Comparison of ENCODE assay signal across 7 mouse cellular contexts in the genomic region with DNA sequence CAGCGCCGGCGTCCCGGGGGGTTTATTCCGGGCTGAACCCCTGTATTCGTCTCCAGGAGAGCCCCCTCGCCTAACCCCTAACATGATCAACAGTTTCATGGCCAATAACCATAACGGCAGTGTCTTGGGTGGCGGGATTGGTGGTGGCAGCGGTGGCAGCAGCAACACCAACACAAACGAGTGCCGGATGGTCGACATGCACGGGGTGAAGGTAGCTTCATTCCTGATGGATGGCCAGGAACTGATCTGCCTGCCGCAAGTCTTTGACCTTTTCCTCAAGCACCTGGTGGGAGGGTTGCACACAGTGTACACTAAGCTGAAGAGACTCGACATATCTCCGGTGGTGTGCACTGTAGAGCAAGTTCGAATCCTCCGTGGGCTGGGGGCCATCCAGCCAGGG. TPM values are rescaled to one million over a fixed set of nuclear protein-coding genes. Genes with fewer than 3 reads are reported as not detected.
DNase-seq lines count a peak whose midpoint lies in the region; ATAC-seq and TF ChIP-seq lines count a peak whose summit lies in the region.

No protein-coding gene starts in this region.

- DNase-seq in lung, embryonic 14.5 days = peak; percentile 12
- DNase-seq in lung, adult 18-20 months = no peak
- DNase-seq in embryo, embryonic 11 days = peak; percentile 15
- no peak for DNase-seq in heart, postnatal 0 days (ENCODE audit: low spot score)
- no peak for DNase-seq in right cerebral cortex, postnatal 14 days
- DNase-seq in Muller cell, postnatal 12 days (ENCODE audit: inconsistent ontology term) = no peak

- H3K4me2 ChIP-seq in lung, embryonic 14.5 days = peak overlapping the region; percentile 65
- peak overlapping the region; percentile 81 for H3K4me2 ChIP-seq in heart, postnatal 0 days (ENCODE audit: low read depth, low read length)

- no peak overlapping the region for H3K27ac ChIP-seq in lung, embryonic 14.5 days (ENCODE audit: low read depth)
- no peak overlapping the region for H3K27ac ChIP-seq in heart, postnatal 0 days (ENCODE audit: low read depth)

- peak overlapping the region; percentile 46 for H3K4me3 ChIP-seq in lung, embryonic 14.5 days (ENCODE audit: low read depth, low read length)
- peak overlapping the region; percentile 45 for H3K4me3 ChIP-seq in heart, postnatal 0 days (ENCODE audit: low read depth, low read length)

- peak overlapping the region; percentile 47 for H3K9ac ChIP-seq in lung, embryonic 14.5 days
- H3K9ac ChIP-seq in heart, postnatal 0 days (replicated peaks; ENCODE audit: low read depth, low read length) = no peak overlapping the region

- no peaks in the 10 kb centered on the region for H3K36me3 ChIP-seq in lung, embryonic 14.5 days (ENCODE audit: insufficient read depth)
- no peaks in the 10 kb centered on the region for H3K36me3 ChIP-seq in heart, postnatal 0 days (replicated peaks; ENCODE audit: control insufficient read depth, insufficient read depth, low read length)

- ATAC-seq in lung, embryonic 14.5 days (ENCODE audit: insufficient read depth) = 0 out of 2 replicates have a peak, but pooled peaks have one; percentile 26
- peak; percentile 14; the same call in 1 of the 2 replicates for ATAC-seq in heart, postnatal 0 days (ENCODE audit: insufficient read depth, low read depth)
- peak; percentile 33 for ATAC-seq in megakaryocyte-erythroid progenitor cell, adult 5-6 weeks (replicated peaks; ENCODE audit: low FRiP score, low TSS enrichment, poor library complexity, severe bottlenecking)

- no peaks in the 10 kb centered on the region for H3K4me1 ChIP-seq in lung, embryonic 14.5 days (ENCODE audit: insufficient read depth)
- H3K4me1 ChIP-seq in heart, postnatal 0 days (ENCODE audit: control insufficient read depth, insufficient read depth) = no peaks in the 10 kb centered on the region

- no peak for TF ChIP-seq CTCF in lung, embryonic 14.5 days (IDR thresholded peaks at IDR 0.05; ENCODE audit: low read depth)
- TF ChIP-seq CTCF in heart, postnatal 0 days (IDR thresholded peaks at IDR 0.05; ENCODE audit: low read depth) = no peak

- no peaks in the 10 kb centered on the region for H3K27me3 ChIP-seq in lung, embryonic 14.5 days (ENCODE audit: insufficient read depth, low read length)
- no peaks in the 10 kb centered on the region for H3K27me3 ChIP-seq in heart, postnatal 0 days (ENCODE audit: control insufficient read depth, insufficient read depth, low read length)

- WGBS in lung, embryonic 14.5 days = 15% methylated on average over 19 of the region's 19 CpGs
- 15% methylated on average over 18 of the region's 19 CpGs for WGBS in heart, postnatal 0 days

- no peak for TF ChIP-seq EP300 in heart, postnatal 0 days (IDR thresholded peaks at IDR 0.05; ENCODE audit: low read depth)

- H3K9me3 ChIP-seq in lung, embryonic 14.5 days (ENCODE audit: low read depth, low read length) = no peaks in the 10 kb centered on the region
- no peaks in the 10 kb centered on the region for H3K9me3 ChIP-seq in heart, postnatal 0 days (replicated peaks; ENCODE audit: control insufficient read depth, low read length)

RNA-seq across cellular contexts. Expression of a gene that starts 1.2 kb away (rescaled TPM):
- polyA plus RNA-seq in lung, embryonic 14.5 days (2014; fragmentation: Nextera tagmentation; extraction: Ambion mirVana) = 4.3 and 5.3 TPM in 2 replicates
- 0.35 TPM in 1 of 2 replicates, not detected in the other for total RNA-seq in heart, postnatal 0 days (2014; rRNA removed; ENCODE audit: low replicate concordance)
- polyA plus RNA-seq in heart, postnatal 0 days (2015; fragmentation: Nextera tagmentation; extraction: Ambion mirVana) = 0.11 and 0.15 TPM in 2 replicates
- total RNA-seq in megakaryocyte-erythroid progenitor cell, adult 5-6 weeks (2014; fragmentation: Nextera tagmentation) = 0.24 and 0.96 TPM in 2 replicates
- 0.19 and 0.91 TPM in 2 replicates for total RNA-seq in megakaryocyte-erythroid progenitor cell, adult 5-6 weeks (2017)

Comparison
In these comparisons a context has a peak if more than half of its experiments do, and no peak if none do; other contexts are left out.
1. DNase-seq: peak in lung, embryonic 14.5 days (single experiment) and embryo, embryonic 11 days (single experiment); none in lung, adult 18-20 months (0 of 2), heart, postnatal 0 days (single experiment), right cerebral cortex, postnatal 14 days (single experiment) and Muller cell, postnatal 12 days (single experiment).
2. Peak in every context shown above with its lines, with median percentiles within 50 percentile points of each other: ATAC-seq.